Comparison of ENCODE assay signal across 23 mouse cellular contexts in genomic region chr4:134884364-134884763, GRCm38 (mm10). TPM values are rescaled to one million over a fixed set of nuclear protein-coding genes. Genes with fewer than 3 reads are reported as not detected.
A peak's percentile ranks its signal among the peaks of the same experiment; 100 is the strongest.
DNase-seq lines count a peak whose midpoint lies in the region; ATAC-seq lines count a peak whose summit lies in the region.
"Had no signal": no experiment of that assay in that cellular context is flagged by ENCODE, and none has a peak within 500 bp of the region (broad histone marks: within the 10 kb centered on the region; RNA-seq: fewer than 3 reads in every experiment).

No protein-coding gene starts in this region.

- H3K4me1 ChIP-seq in heart, embryonic 11.5 days (ENCODE audit: control insufficient read depth, insufficient read depth, low read length) = no peaks in the 10 kb centered on the region; the same call in 1 of the 2 replicates
- H3K4me1 ChIP-seq in heart, embryonic 13.5 days = peaks cover 15% of the 10 kb centered on the region
- peaks cover 13% of the 10 kb centered on the region for H3K4me1 ChIP-seq in heart, embryonic 10.5 days
- H3K4me1 ChIP-seq in heart, embryonic 14.5 days (ENCODE audit: control insufficient read depth in 2 of 2, insufficient read depth in 2 of 2, low read length in 2 of 2) = peaks cover 15 to 16% of the 10 kb centered on the region in 2 experiments; a peak in 3 of 4 replicates

- H3K27me3 ChIP-seq in heart, embryonic 11.5 days (ENCODE audit: control insufficient read depth, insufficient read depth, low read length) = no peaks in the 10 kb centered on the region
- H3K27me3 ChIP-seq in heart, embryonic 13.5 days (replicated peaks) = no peaks in the 10 kb centered on the region
- no peaks in the 10 kb centered on the region for H3K27me3 ChIP-seq in heart, embryonic 10.5 days (ENCODE audit: insufficient read depth, poor library complexity, severe bottlenecking)
- H3K27me3 ChIP-seq in heart, embryonic 14.5 days (ENCODE audit: control insufficient read depth, insufficient read depth, low read length) = no peaks in the 10 kb centered on the region
- H3K27me3 ChIP-seq: CH12.LX; embryonic facial prominence, embryonic 13.5 days; forebrain, embryonic 13.5 days had no signal

- H3K27ac ChIP-seq in heart, embryonic 11.5 days (ENCODE audit: low read depth, low read length) = no peak overlapping the region
- H3K27ac ChIP-seq in heart, embryonic 13.5 days (replicated peaks) = peak overlapping the region; percentile 40; the same call in 1 of the 2 replicates
- H3K27ac ChIP-seq in heart, embryonic 10.5 days = no peak overlapping the region; the same call in 1 of the 2 replicates
- peak overlapping the region; percentile 38 to 41 for H3K27ac ChIP-seq in heart, embryonic 14.5 days (replicated peaks in 1 of 2; ENCODE audit: control insufficient read depth in 1 of 2, insufficient read depth in 1 of 2, low read depth in 2 of 2, low read length in 2 of 2)
- H3K27ac ChIP-seq: embryonic facial prominence, embryonic 13.5 days; forebrain, embryonic 13.5 days; kidney, postnatal 0 days had no signal

- WGBS in heart, embryonic 11.5 days (ENCODE audit: insufficient replicate concordance) = 83% methylated on average over 4 of the region's 4 CpGs
- WGBS in heart, embryonic 13.5 days = 73% methylated on average over 4 of the region's 4 CpGs
- WGBS in heart, embryonic 10.5 days = 77% methylated on average over 4 of the region's 4 CpGs
- 65% methylated on average over 4 of the region's 4 CpGs for WGBS in heart, embryonic 14.5 days

- H3K9ac ChIP-seq in heart, embryonic 11.5 days (ENCODE audit: low read depth, low read length) = no peak overlapping the region
- H3K9ac ChIP-seq in heart, embryonic 13.5 days = no peak overlapping the region
- no peak overlapping the region for H3K9ac ChIP-seq in heart, embryonic 14.5 days (ENCODE audit: low read length)
- H3K9ac ChIP-seq: embryonic facial prominence, embryonic 13.5 days; forebrain, embryonic 13.5 days; forebrain, postnatal 0 days had no signal

- no peak overlapping the region for H3K4me3 ChIP-seq in heart, embryonic 11.5 days (ENCODE audit: low read depth, low read length)
- no peak overlapping the region for H3K4me3 ChIP-seq in heart, embryonic 13.5 days
- H3K4me3 ChIP-seq in heart, embryonic 10.5 days = no peak overlapping the region
- no peak overlapping the region for H3K4me3 ChIP-seq in heart, embryonic 14.5 days (ENCODE audit: control insufficient read depth in 1 of 2, insufficient read depth in 1 of 2, low read depth in 1 of 2, low read length in 2 of 2)
- H3K4me3 ChIP-seq: embryonic facial prominence, embryonic 13.5 days; forebrain, embryonic 13.5 days had no signal

- intact Hi-C loops in heart, postnatal 10 days (cut with DNase I) = loop anchor here (5.0 kb wide), 1 partner anchor 342 kb away; no protein-coding TSS in a partner anchor

- no peaks in the 10 kb centered on the region for H3K36me3 ChIP-seq in heart, embryonic 11.5 days (ENCODE audit: control insufficient read depth, insufficient read depth, low read length)
- no peaks in the 10 kb centered on the region for H3K36me3 ChIP-seq in heart, embryonic 13.5 days
- H3K36me3 ChIP-seq in heart, embryonic 10.5 days = no peaks in the 10 kb centered on the region
- H3K36me3 ChIP-seq in heart, embryonic 14.5 days (ENCODE audit: control insufficient read depth, insufficient read depth, low read length) = no peaks in the 10 kb centered on the region
- H3K36me3 ChIP-seq: embryonic facial prominence, embryonic 13.5 days had no signal

- no peak overlapping the region for H3K4me2 ChIP-seq in heart, embryonic 11.5 days
- no peak overlapping the region for H3K4me2 ChIP-seq in heart, embryonic 13.5 days
- no peak overlapping the region for H3K4me2 ChIP-seq in heart, embryonic 14.5 days (ENCODE audit: low read length)
- H3K4me2 ChIP-seq: embryonic facial prominence, embryonic 13.5 days; forebrain, embryonic 13.5 days had no signal

- H3K9me3 ChIP-seq in heart, embryonic 11.5 days (replicated peaks; ENCODE audit: control insufficient read depth, low read length) = no peaks in the 10 kb centered on the region
- H3K9me3 ChIP-seq in heart, embryonic 13.5 days = no peaks in the 10 kb centered on the region
- H3K9me3 ChIP-seq in heart, embryonic 10.5 days = no peaks in the 10 kb centered on the region
- 0 out of 2 replicates have a peak, but pooled peaks cover 5% of the 10 kb centered on the region for H3K9me3 ChIP-seq in heart, embryonic 14.5 days (ENCODE audit: control insufficient read depth, low read length)
- H3K9me3 ChIP-seq: forebrain, embryonic 13.5 days had no signal

- DNase-seq in heart, adult 11 months = peak; percentile 92
- DNase-seq in heart, embryonic 10.5 days (ENCODE audit: low spot score) = no peak
- DNase-seq in heart, postnatal 10 days = peak; percentile 40 to 47
- DNase-seq in neural tube, embryonic 10.5 days (ENCODE audit: extremely low spot score, low spot score) = no peak
- no peak for DNase-seq in ovary, postnatal 10 days (ENCODE audit: low spot score)
- DNase-seq: adrenal gland, adult 2 months; adrenal gland, postnatal 25 days; cerebellum, adult 8-10 months; cerebellum, postnatal 14 days; forebrain, postnatal 0 days; gastrocnemius, postnatal 36 days; kidney, adult 8-10 months had no signal

- ATAC-seq in heart, embryonic 11.5 days (replicated peaks; ENCODE audit: insufficient number of reproducible peaks, low FRiP score, low TSS enrichment) = no peak
- ATAC-seq in heart, embryonic 13.5 days (ENCODE audit: extremely low read depth, insufficient number of reproducible peaks, low FRiP score, low TSS enrichment) = no peak
- no peak for ATAC-seq in heart, embryonic 14.5 days (ENCODE audit: insufficient number of reproducible peaks, insufficient read depth, low FRiP score, low read depth)
- ATAC-seq: forebrain, embryonic 13.5 days; forebrain, postnatal 0 days; hindbrain, embryonic 16.5 days; inflammation-experienced regulatory T-cells, adult 6 months; intestine, postnatal 0 days had no signal

RNA-seq across cellular contexts. Expression of gene Rhd, which starts 20.0 kb away (rescaled TPM):
- polyA plus RNA-seq in heart, embryonic 11.5 days (2014; fragmentation: Nextera tagmentation; extraction: Ambion mirVana) = 54.0 and 68.6 TPM in 2 replicates
- 13.0 and 19.3 TPM in 2 replicates for polyA plus RNA-seq in heart, embryonic 13.5 days (2015; fragmentation: Nextera tagmentation; extraction: Ambion mirVana)
- polyA plus RNA-seq in heart, embryonic 10.5 days (2016; fragmentation: Nextera tagmentation; extraction: Ambion mirVana) = 24.2 and 38.7 TPM in 2 replicates
- 3.6 and 5.5 TPM in 2 replicates for polyA plus RNA-seq in heart, embryonic 14.5 days (2014; fragmentation: Nextera tagmentation; extraction: Ambion mirVana)
- total RNA-seq in heart, postnatal 10 days (2021) = 1 to 10 TPM; 3.8 to 4.9 TPM
- total RNA-seq: adrenal gland, adult 2 months; gastrocnemius, adult 8-10 months; gastrocnemius, postnatal 36 days had no signal

RNA-seq across cellular contexts. Expression of gene Tmem50a, which starts 30.5 kb away (rescaled TPM):
- 149 and 150 TPM in 2 replicates for polyA plus RNA-seq in heart, embryonic 11.5 days (2014; fragmentation: Nextera tagmentation; extraction: Ambion mirVana)
- 132 and 149 TPM in 2 replicates for polyA plus RNA-seq in heart, embryonic 13.5 days (2015; fragmentation: Nextera tagmentation; extraction: Ambion mirVana)
- 129 and 131 TPM in 2 replicates for polyA plus RNA-seq in heart, embryonic 10.5 days (2016; fragmentation: Nextera tagmentation; extraction: Ambion mirVana)
- polyA plus RNA-seq in heart, embryonic 14.5 days (2014; fragmentation: Nextera tagmentation; extraction: Ambion mirVana) = 148 and 167 TPM in 2 replicates
- 10 to 100 TPM; 80.8 to 85.0 TPM for total RNA-seq in heart, postnatal 10 days (2021)

RNA-seq across cellular contexts. Expression of gene Maco1, which starts 31.2 kb away (rescaled TPM):
- polyA plus RNA-seq in heart, embryonic 11.5 days (2014; fragmentation: Nextera tagmentation; extraction: Ambion mirVana) = 20.7 and 22.6 TPM in 2 replicates
- 25.0 and 25.7 TPM in 2 replicates for polyA plus RNA-seq in heart, embryonic 13.5 days (2015; fragmentation: Nextera tagmentation; extraction: Ambion mirVana)
- polyA plus RNA-seq in heart, embryonic 10.5 days (2016; fragmentation: Nextera tagmentation; extraction: Ambion mirVana) = 21.7 and 31.4 TPM in 2 replicates
- 24.2 and 25.5 TPM in 2 replicates for polyA plus RNA-seq in heart, embryonic 14.5 days (2014; fragmentation: Nextera tagmentation; extraction: Ambion mirVana)
- total RNA-seq in heart, postnatal 10 days (2021) = 10 to 100 TPM; 24.9 to 25.9 TPM

RNA-seq across cellular contexts. Expression of gene Rsrp1, which starts 39.0 kb away (rescaled TPM):
- 331 and 353 TPM in 2 replicates for polyA plus RNA-seq in heart, embryonic 11.5 days (2014; fragmentation: Nextera tagmentation; extraction: Ambion mirVana)
- polyA plus RNA-seq in heart, embryonic 13.5 days (2015; fragmentation: Nextera tagmentation; extraction: Ambion mirVana) = 325 and 327 TPM in 2 replicates
- polyA plus RNA-seq in heart, embryonic 10.5 days (2016; fragmentation: Nextera tagmentation; extraction: Ambion mirVana) = 329 and 376 TPM in 2 replicates
- 341 TPM in 2 replicates for polyA plus RNA-seq in heart, embryonic 14.5 days (2014; fragmentation: Nextera tagmentation; extraction: Ambion mirVana)
- 100 to 1,000 TPM; 146 to 154 TPM for total RNA-seq in heart, postnatal 10 days (2021)

RNA-seq across cellular contexts. Expression of gene Syf2, which starts 46.3 kb away (rescaled TPM):
- 59.5 and 61.5 TPM in 2 replicates for polyA plus RNA-seq in heart, embryonic 11.5 days (2014; fragmentation: Nextera tagmentation; extraction: Ambion mirVana)
- 53.0 and 55.6 TPM in 2 replicates for polyA plus RNA-seq in heart, embryonic 13.5 days (2015; fragmentation: Nextera tagmentation; extraction: Ambion mirVana)
- polyA plus RNA-seq in heart, embryonic 10.5 days (2016; fragmentation: Nextera tagmentation; extraction: Ambion mirVana) = 52.3 and 63.0 TPM in 2 replicates
- polyA plus RNA-seq in heart, embryonic 14.5 days (2014; fragmentation: Nextera tagmentation; extraction: Ambion mirVana) = 52.2 and 54.9 TPM in 2 replicates
- total RNA-seq in heart, postnatal 10 days (2021) = 10 to 100 TPM; 48.7 TPM

Comparison
In these comparisons a context has a peak if more than half of its experiments do, and no peak if none do; other contexts are left out.
1. DNase-seq: peak in heart, adult 11 months (single experiment) and heart, postnatal 10 days (2 of 2); none in heart, embryonic 10.5 days (single experiment), neural tube, embryonic 10.5 days (single experiment) and ovary, postnatal 10 days (single experiment).
2. H3K27ac ChIP-seq: peak in heart, embryonic 13.5 days (single experiment) and heart, embryonic 14.5 days (2 of 2); none in heart, embryonic 11.5 days (single experiment) and heart, embryonic 10.5 days (single experiment).